Mouse (Mus musculus): ENCODE measurements around the gene Spata5. TPM values are rescaled to one million over a fixed set of nuclear protein-coding genes. Genes with fewer than 3 reads are reported as not detected.

Spata5 gene
- polyA plus RNA-seq, 1 experiment from 2014 or later, result 19.7 TPM

DNA sequence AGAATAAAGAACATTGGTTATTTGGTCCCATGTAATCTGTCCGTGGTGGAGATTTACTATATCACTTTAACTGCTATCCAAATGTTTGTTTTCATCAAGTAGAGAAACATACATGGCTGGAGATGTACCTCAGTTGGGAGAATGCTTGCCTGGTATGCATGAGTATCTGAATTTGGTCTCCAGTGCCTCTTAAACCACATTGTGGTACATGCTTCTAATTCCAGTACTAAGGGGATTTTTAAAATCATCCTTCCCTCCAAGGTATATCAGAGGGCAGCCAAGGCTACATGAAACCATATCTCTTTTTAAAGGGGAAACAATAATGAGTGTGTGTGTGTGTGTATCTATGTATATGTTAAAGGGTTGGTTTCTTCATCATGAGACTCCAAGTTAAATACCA lies 60.1 kb downstream of the Spata5 start:
- no peak overlapping the region for H3K4me2 ChIP-seq
- no peak overlapping the region for H3K9ac ChIP-seq
- 69% methylated on average over 1 of the region's 1 CpGs for WGBS
- ATAC-seq (replicated peaks; ENCODE audit: insufficient number of reproducible peaks, insufficient read depth, low FRiP score, low read depth), result no peak
- H3K9me3 ChIP-seq (replicated peaks), result no peaks in the 10 kb centered on the region
- H3K36me3 ChIP-seq, result no peaks in the 10 kb centered on the region
- no peak overlapping the region for H3K27ac ChIP-seq
- H3K4me1 ChIP-seq (replicated peaks), result no peaks in the 10 kb centered on the region
- H3K4me3 ChIP-seq, result no peak overlapping the region
- H3K27me3 ChIP-seq, result no peaks in the 10 kb centered on the region

DNA sequence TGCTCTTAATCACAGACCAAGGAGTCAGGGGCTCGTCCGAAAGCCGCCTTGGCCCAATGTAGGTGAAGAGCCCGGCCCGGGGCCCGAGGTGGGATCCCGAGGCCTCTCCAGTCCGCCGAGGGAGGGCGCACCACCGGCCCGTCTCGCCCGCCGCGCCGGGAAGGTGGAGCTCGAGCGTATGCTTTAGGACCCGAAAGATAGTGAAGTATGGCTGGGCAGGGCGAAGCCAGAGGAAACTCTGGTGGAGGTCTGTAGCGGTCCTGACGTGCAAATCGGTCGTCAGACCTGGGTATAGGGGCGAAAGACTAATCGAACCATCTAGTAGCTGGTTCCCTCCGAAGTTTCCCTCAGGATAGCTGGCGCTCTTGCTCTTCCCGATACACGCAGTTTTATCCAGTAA lies 61.6 kb downstream of the Spata5 start:
- Histone ChIP-seq H3K4me1 (replicated peaks) (no peaks in the 10 kb centered on the region), H3K36me3 (no peaks in the 10 kb centered on the region), H3K27me3 (no peaks in the 10 kb centered on the region), H3K9me3 (replicated peaks) (no peaks in the 10 kb centered on the region), H3K9ac (no peak overlapping the region), H3K4me3 (no peak overlapping the region), H3K27ac (no peak overlapping the region), H3K4me2 (no peak overlapping the region)
- ATAC-seq (replicated peaks; ENCODE audit: insufficient number of reproducible peaks, insufficient read depth, low FRiP score, low read depth), result no peak
- 84% methylated on average over 31 of the region's 31 CpGs for WGBS

DNA sequence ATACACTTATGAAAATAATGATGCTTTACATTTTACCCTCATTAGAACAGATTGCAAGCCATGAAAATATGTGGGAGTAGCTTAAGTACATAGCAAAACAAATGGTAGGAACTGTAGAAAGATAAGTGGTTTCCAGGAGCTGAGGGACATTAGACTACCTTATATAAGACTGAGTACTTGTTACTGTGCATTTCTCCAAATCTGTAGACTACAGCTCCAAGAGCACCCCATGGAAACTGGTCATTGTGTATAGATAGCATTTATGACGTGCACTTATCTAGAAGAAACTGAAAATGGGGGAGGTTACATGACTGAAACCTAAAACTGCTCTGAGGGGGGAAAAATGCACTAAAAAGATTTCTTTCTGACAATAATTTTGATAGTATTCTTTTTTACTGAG lies 63.0 kb downstream of the Spata5 start:
- Histone ChIP-seq H3K9ac (no peak overlapping the region), H3K36me3 (no peaks in the 10 kb centered on the region), H3K4me1 (replicated peaks) (no peaks in the 10 kb centered on the region), H3K27ac (no peak overlapping the region), H3K4me2 (no peak overlapping the region), H3K4me3 (no peak overlapping the region), H3K9me3 (replicated peaks) (no peaks in the 10 kb centered on the region), H3K27me3 (no peaks in the 10 kb centered on the region)
- 61% methylated on average over 1 of the region's 1 CpGs for WGBS
- ATAC-seq (replicated peaks; ENCODE audit: insufficient number of reproducible peaks, insufficient read depth, low FRiP score, low read depth), result no peak

DNA sequence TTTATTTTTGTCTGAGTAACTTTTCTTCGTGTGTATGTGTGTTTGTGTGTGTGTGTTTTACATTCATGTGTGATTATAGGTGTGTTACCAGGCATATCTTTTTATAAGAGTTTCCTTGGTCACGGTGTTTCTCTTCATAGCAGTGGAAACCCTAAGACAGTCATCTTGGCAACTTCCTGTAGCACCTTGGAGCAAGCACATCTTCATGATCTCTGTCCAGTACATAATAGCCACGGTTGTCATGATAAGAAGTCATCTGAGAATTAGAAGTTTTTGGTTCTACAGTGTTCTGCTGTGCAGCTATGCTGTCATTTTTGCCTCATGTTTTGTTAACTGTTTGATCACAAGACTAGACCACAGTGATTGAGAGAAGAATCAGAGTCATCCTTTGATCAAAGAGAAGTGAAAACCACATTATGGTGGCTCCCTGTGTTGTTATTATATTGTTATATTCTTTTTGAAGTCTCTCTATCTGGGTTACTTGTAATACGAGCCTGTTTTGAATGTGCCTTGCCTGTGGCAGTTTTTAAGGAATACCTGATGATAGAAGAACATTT lies 64.1 kb downstream of the Spata5 start:
- no peak for ATAC-seq (replicated peaks; ENCODE audit: insufficient number of reproducible peaks, insufficient read depth, low FRiP score, low read depth)
- no peaks in the 10 kb centered on the region for H3K36me3 ChIP-seq
- no peak overlapping the region for H3K4me3 ChIP-seq
- H3K27ac ChIP-seq, result no peak overlapping the region
- H3K27me3 ChIP-seq, result no peaks in the 10 kb centered on the region
- no peaks in the 10 kb centered on the region for H3K4me1 ChIP-seq (replicated peaks)
- 73% methylated on average over 4 of the region's 4 CpGs for WGBS
- H3K4me2 ChIP-seq, result no peak overlapping the region
- no peaks in the 10 kb centered on the region for H3K9me3 ChIP-seq (replicated peaks)
- H3K9ac ChIP-seq, result no peak overlapping the region

DNA sequence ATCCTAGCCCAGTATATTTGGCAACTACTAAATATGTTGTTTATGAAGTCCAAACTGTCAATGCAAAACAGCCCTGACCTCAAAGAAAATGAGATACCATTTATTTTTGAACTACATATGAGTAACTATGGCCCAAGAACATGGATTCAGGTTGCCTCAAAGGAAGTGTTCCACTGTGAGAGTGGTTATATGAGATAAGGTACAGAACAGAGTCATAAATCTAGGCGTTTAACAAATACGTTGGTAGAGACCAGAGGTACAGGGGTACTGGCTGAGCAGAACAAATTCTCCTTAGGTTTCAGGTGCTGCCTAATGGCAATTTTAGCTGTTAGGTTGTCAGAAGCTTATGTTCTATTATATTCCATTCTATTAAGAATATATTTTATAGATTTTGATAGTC lies 67.9 kb downstream of the Spata5 start:
- ATAC-seq (replicated peaks; ENCODE audit: insufficient number of reproducible peaks, insufficient read depth, low FRiP score, low read depth), result no peak
- H3K9ac ChIP-seq, result no peak overlapping the region
- no peak overlapping the region for H3K4me3 ChIP-seq
- H3K4me2 ChIP-seq, result no peak overlapping the region
- no peak overlapping the region for H3K27ac ChIP-seq
- no peaks in the 10 kb centered on the region for H3K9me3 ChIP-seq (replicated peaks)
- WGBS, result 73% methylated on average over 2 of the region's 2 CpGs
- H3K36me3 ChIP-seq, result no peaks in the 10 kb centered on the region
- no peaks in the 10 kb centered on the region for H3K27me3 ChIP-seq
- H3K4me1 ChIP-seq (replicated peaks), result no peaks in the 10 kb centered on the region

DNA sequence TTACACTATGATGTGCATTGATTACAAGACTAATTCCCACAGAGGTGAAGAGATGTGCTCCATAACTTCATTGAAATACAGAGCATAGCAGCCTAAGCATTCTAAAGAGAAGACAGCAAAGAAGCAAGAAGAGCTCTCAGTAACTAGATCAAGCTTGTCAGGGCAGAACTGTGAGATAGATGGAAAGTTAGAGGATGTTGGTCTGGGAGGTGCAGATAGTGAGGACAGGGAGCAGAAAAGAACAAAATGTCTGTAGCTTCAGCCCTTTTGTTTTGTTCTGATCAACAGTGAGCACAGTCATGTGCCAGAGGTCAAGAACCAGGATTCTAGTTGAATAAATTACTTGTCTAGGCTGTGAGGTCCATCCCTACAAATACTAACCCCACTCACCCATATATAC lies 68.5 kb downstream of the Spata5 start:
- Histone ChIP-seq H3K4me2 (no peak overlapping the region), H3K27ac (no peak overlapping the region), H3K9ac (no peak overlapping the region), H3K4me1 (replicated peaks) (no peaks in the 10 kb centered on the region), H3K27me3 (no peaks in the 10 kb centered on the region), H3K36me3 (no peaks in the 10 kb centered on the region), H3K9me3 (replicated peaks) (no peaks in the 10 kb centered on the region), H3K4me3 (no peak overlapping the region)
- ATAC-seq (replicated peaks; ENCODE audit: insufficient number of reproducible peaks, insufficient read depth, low FRiP score, low read depth), result no peak

DNA sequence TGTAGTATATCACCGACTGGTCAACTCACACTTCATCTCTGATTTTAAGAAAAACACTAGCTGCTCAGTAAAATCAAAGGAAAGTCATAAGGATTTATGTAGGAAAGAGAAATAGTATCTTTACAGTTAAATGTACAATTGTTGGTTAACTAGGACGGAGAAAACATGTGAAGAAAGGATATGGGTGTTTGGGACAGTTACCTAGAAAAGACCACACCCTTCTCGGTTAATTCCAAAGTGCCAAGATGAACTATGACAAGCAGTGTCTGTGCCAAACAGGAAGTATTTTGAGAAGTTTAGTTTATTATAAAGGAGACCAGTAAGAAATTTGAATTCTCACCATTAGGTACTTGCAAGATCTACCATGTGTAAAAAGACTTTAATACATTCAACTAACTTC lies 70.3 kb downstream of the Spata5 start:
- WGBS, result 87% methylated on average over 3 of the region's 3 CpGs
- H3K9me3 ChIP-seq (replicated peaks), result no peaks in the 10 kb centered on the region
- no peaks in the 10 kb centered on the region for H3K36me3 ChIP-seq

DNA sequence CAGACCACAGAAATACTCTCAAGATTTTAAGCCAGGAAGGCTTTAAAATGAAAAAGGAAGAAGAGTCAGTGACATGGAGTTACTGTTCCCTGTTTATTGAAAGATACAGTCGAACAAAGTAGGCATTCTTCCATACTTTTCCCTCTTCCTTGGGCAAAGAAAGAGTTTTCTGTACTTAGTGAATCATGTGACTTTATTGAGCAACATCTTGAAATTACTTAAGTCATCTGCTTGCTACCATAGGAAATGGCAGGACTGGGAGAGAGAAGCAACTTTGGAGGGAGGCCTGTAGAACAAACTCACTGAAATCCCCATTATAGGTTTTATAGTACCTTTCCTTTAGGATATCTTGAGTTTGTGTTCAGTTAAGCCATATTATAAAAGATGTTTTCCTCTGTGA lies 81.2 kb downstream of the Spata5 start:
- no peak overlapping the region for H3K9ac ChIP-seq
- no peak overlapping the region for H3K4me3 ChIP-seq
- H3K4me1 ChIP-seq (replicated peaks), result no peaks in the 10 kb centered on the region
- 56% methylated on average over 1 of the region's 1 CpGs for WGBS
- H3K9me3 ChIP-seq (replicated peaks), result no peaks in the 10 kb centered on the region
- no peak overlapping the region for H3K4me2 ChIP-seq
- no peak for ATAC-seq (replicated peaks; ENCODE audit: insufficient number of reproducible peaks, insufficient read depth, low FRiP score, low read depth)
- H3K27me3 ChIP-seq, result no peaks in the 10 kb centered on the region
- H3K36me3 ChIP-seq, result no peaks in the 10 kb centered on the region
- H3K27ac ChIP-seq, result no peak overlapping the region

More for the DNA sequence above, 70.3 kb downstream of the Spata5 start:
- Histone ChIP-seq H3K4me2 (no peak overlapping the region), H3K4me1 (replicated peaks) (no peaks in the 10 kb centered on the region), H3K4me3 (no peak overlapping the region), H3K9ac (no peak overlapping the region), H3K27ac (no peak overlapping the region), H3K27me3 (no peaks in the 10 kb centered on the region)
- ATAC-seq (replicated peaks; ENCODE audit: insufficient number of reproducible peaks, insufficient read depth, low FRiP score, low read depth), result no peak

DNA sequence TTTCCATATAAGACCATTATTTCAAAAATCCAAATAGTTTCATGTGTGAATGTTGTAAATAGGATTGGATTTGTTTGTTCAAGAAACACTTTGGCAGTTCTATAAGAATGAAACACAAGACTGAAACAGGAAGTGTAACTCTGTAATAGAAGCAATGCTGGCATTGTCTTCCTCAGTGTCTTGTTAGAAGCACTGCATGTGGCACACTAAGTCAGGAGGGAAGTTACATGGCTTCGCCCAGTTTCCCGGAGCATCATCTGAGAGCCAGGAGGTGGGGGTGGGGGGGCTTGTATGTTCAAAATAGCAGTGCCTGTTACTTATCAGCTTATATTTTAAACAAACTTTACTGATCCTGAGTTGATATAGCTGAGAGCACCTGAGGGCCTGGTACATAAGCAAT lies 82.9 kb downstream of the Spata5 start:
- Histone ChIP-seq H3K27me3 (no peaks in the 10 kb centered on the region), H3K36me3 (no peaks in the 10 kb centered on the region), H3K9ac (no peak overlapping the region), H3K27ac (no peak overlapping the region), H3K4me3 (no peak overlapping the region), H3K4me2 (no peak overlapping the region), H3K4me1 (replicated peaks) (no peaks in the 10 kb centered on the region), H3K9me3 (replicated peaks) (no peaks in the 10 kb centered on the region)
- 77% methylated on average over 2 of the region's 2 CpGs for WGBS
- no peak for ATAC-seq (replicated peaks; ENCODE audit: insufficient number of reproducible peaks, insufficient read depth, low FRiP score, low read depth)

DNA sequence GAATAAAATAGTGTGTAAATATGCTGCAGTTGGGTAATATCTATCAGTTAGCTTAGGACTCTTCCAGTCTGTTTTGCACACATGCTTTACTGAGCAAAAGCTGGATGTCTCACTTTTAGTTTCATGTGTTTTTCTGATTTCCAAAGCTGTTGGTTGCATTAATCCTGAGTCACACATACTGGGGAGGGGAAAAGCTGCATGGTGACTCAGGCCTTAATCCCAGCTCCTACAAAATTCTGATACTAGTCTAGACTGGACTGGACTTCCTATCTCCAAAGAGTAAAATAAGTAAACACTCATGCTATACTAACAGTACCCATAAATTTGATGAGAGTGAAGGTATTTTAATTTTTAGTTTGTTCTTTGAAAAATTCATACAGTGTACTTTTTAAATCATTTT lies 84.2 kb downstream of the Spata5 start:
- ATAC-seq (replicated peaks; ENCODE audit: insufficient number of reproducible peaks, insufficient read depth, low FRiP score, low read depth), result no peak
- H3K36me3 ChIP-seq, result no peaks in the 10 kb centered on the region
- no peaks in the 10 kb centered on the region for H3K4me1 ChIP-seq (replicated peaks)
- no peak overlapping the region for H3K9ac ChIP-seq
- no peaks in the 10 kb centered on the region for H3K27me3 ChIP-seq
- H3K9me3 ChIP-seq (replicated peaks), result no peaks in the 10 kb centered on the region
- H3K4me3 ChIP-seq, result no peak overlapping the region
- no peak overlapping the region for H3K4me2 ChIP-seq
- no peak overlapping the region for H3K27ac ChIP-seq

DNA sequence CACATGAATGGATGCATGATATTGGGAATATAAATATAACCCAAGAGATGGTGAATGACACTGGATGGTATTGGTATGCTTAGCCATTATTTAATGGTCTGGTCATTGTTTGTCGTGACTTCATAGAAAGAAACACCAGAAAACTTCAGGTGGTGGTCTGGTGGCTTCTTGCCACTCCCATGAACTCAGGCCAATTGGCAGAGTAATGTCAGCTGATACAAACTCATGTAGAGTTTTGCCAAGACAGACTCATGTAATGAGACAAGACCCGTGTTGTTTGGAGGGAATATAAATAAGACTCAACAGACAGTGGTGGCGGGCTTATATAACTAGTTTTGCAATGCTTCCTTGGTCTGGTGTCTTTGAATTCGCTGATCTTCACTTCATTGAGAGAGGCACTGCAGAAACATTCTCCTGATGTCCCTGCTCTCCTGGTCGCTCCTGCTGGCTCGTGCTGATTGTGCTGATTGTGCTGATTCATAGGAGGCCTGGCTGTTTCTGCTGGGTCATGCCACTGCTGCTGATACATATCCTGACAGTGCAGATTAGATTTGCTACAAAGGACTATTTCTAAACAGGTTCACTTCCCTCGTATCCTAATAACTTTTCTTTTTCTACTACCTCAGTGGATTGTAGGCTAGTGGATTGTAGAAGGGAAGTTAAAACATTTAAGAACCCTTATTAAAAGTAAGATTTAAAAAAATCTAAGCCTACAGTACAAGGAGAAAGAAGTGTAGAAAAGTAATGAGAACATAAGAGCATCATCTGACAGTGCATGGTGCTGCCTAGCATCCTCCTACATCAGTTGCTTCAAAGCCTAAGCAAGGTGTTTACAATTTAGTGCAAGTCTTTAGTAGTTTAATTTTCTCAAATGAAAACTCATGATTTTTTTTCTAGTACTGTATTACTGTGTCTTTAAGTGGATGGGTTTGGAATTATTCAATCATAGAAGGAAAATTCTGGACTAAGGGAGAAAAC lies 90.6 kb downstream of the Spata5 start:
- Histone ChIP-seq H3K36me3 (no peaks in the 10 kb centered on the region), H3K9ac (no peak overlapping the region), H3K9me3 (replicated peaks) (no peaks in the 10 kb centered on the region), H3K4me1 (replicated peaks) (no peaks in the 10 kb centered on the region), H3K27me3 (no peaks in the 10 kb centered on the region), H3K4me2 (no peak overlapping the region), H3K4me3 (no peak overlapping the region), H3K27ac (no peak overlapping the region)
- 69% methylated on average over 7 of the region's 7 CpGs for WGBS
- no peak for ATAC-seq (replicated peaks; ENCODE audit: insufficient number of reproducible peaks, insufficient read depth, low FRiP score, low read depth)

DNA sequence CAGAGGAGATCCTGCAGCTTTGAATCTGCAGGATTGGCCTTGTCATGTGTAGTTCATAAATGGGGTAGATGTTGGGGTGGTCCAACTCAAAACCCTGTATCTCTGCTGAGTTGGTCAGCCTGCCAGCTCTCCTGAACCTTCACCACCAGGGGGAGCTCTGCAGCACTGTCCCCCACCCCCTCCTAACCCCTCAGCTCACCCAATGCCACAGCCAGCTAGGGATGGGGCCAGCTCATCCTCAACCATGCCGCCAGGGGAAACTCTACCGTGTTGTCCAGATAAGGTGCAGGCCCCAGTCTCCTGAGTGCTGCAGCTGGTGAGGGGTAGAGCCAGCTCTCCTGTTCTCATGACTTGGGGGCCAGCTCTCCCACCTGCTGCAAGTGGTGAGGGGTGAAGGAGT lies 95.8 kb downstream of the Spata5 start:
- Histone ChIP-seq H3K4me1 (replicated peaks) (no peaks in the 10 kb centered on the region; the same call in 1 of the 2 replicates), H3K4me2 (no peak overlapping the region), H3K4me3 (no peak overlapping the region), H3K27ac (no peak overlapping the region), H3K36me3 (no peaks in the 10 kb centered on the region), H3K9ac (no peak overlapping the region), H3K9me3 (replicated peaks) (no peaks in the 10 kb centered on the region), H3K27me3 (no peaks in the 10 kb centered on the region)
- ATAC-seq (replicated peaks; ENCODE audit: insufficient number of reproducible peaks, insufficient read depth, low FRiP score, low read depth), result no peak
- 16% methylated on average over 2 of the region's 2 CpGs for WGBS
